Mouse (Mus musculus): ENCODE measurements around the gene Plekhh2. TPM values are rescaled to one million over a fixed set of nuclear protein-coding genes. Genes with fewer than 3 reads are reported as not detected.

The Plekhh2 gene
- polyA plus RNA-seq, 1 experiment from 2014 or later, result 2.6 TPM

DNA sequence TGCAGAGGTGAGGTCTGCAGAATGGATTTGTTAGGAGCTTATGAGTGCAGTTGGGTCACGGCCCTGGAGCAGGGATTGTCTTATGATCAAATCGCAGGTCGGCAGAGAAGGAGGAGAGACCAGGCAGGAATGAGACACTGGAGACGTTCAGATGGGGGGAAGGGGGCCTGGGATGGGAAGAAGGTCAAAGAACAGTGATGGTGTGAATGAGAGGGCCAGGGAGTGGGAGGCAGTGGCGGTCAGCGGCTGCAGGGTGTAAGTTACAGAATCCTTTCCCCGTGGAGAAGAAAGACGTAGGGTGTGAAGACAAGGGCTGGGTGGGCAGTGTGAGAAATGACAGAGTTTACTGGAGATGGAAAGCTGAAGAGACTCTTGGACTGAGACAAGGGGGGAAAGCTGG is 69.1 kb downstream of the Plekhh2 start:
- ATAC-seq (ENCODE audit: low FRiP score), result no peak
- Histone ChIP-seq H3K27ac (no peak overlapping the region), H3K9ac (no peak overlapping the region), H3K4me3 (replicated peaks) (no peak overlapping the region), H3K4me1 (0 out of 2 replicates have a peak, but pooled peaks cover 9% of the 10 kb centered on the region), H3K27me3 (no peaks in the 10 kb centered on the region), H3K4me2 (no peak overlapping the region), H3K36me3 (replicated peaks) (no peaks in the 10 kb centered on the region), H3K9me3 (no peaks in the 10 kb centered on the region)
- 56% methylated on average over 8 of the region's 8 CpGs for WGBS

DNA sequence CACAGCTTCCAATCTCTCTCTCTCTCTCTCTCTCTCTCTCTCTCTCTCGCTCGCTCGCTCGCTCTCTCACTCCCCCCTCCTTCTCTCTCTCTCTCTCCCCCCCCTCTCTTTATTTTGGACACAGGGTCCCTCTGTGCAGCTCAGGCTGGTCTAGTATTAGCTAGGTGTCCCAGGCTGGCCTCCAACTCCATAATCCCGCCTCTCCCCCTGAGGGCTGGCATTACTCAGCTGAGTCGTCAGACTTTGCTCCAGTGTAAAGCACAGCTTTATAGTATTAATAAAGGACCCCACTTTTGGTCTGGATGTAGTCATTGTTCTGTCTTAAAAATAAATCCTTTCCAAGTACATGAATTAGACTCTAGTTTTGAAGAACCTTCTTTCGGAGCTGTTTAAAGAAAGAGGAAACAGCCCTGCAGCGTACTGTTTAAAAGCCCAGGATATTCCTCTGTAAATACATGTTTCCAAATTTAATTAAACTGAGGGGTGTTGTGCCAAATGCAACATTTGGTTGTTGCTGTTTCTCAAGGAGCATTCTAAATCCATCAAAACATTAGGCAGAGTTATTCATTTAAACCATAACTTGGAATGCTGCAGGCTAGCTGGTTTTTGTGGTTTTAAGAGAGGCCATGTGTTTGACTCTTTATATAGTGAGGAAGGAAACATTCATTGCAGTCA is 70.2 kb downstream of the Plekhh2 start:
- Histone ChIP-seq H3K9me3 (no peaks in the 10 kb centered on the region), H3K27ac (no peak overlapping the region), H3K9ac (no peak overlapping the region), H3K27me3 (no peaks in the 10 kb centered on the region), H3K4me2 (no peak overlapping the region), H3K36me3 (replicated peaks) (no peaks in the 10 kb centered on the region), H3K4me3 (replicated peaks) (no peak overlapping the region), H3K4me1 (0 out of 2 replicates have a peak, but pooled peaks cover 9% of the 10 kb centered on the region)
- WGBS, result 68% methylated on average over 8 of the region's 8 CpGs
- no peak for ATAC-seq (ENCODE audit: low FRiP score)

GRCm38 (mm10) chr17:84584107-84584506 is 72.4 kb downstream of the Plekhh2 start:
- Histone ChIP-seq H3K4me3 (replicated peaks) (no peak overlapping the region), H3K4me2 (no peak overlapping the region), H3K27ac (no peak overlapping the region), H3K27me3 (no peaks in the 10 kb centered on the region), H3K9ac (no peak overlapping the region), H3K9me3 (no peaks in the 10 kb centered on the region), H3K4me1 (0 out of 2 replicates have a peak, but pooled peaks cover 9% of the 10 kb centered on the region), H3K36me3 (replicated peaks) (no peaks in the 10 kb centered on the region)
- no peak for ATAC-seq (ENCODE audit: low FRiP score)
- WGBS, result 79% methylated on average over 9 of the region's 9 CpGs

GRCm38 (mm10) chr17:84585104-84585503 is 73.4 kb downstream of the Plekhh2 start:
- ATAC-seq (ENCODE audit: low FRiP score), result no peak
- Histone ChIP-seq H3K27me3 (no peaks in the 10 kb centered on the region), H3K4me1 (0 out of 2 replicates have a peak, but pooled peaks cover 9% of the 10 kb centered on the region), H3K9me3 (no peaks in the 10 kb centered on the region), H3K36me3 (replicated peaks) (no peaks in the 10 kb centered on the region), H3K27ac (no peak overlapping the region), H3K4me3 (replicated peaks) (no peak overlapping the region), H3K9ac (no peak overlapping the region), H3K4me2 (no peak overlapping the region)
- 85% methylated on average over 8 of the region's 8 CpGs for WGBS

DNA sequence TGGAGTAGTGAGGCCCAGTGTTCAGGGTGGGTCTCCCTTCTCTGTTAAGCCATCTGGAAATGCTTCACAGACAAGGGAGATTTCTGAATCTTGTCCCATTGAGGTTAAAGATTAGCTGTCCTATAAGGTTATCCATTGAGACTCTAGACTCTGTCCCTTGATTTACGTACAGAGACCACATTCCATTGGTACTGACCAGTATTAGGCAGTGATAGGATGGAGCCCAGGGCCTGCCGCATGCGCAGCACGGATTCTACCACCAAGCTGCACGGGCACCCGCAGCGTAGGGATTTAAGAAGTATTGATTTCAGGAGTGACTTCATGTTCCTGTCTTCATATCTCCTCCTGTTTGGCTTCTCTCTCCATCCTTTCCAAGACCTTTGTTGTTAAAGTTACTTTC is 78.4 kb downstream of the Plekhh2 start:
- Histone ChIP-seq H3K36me3 (replicated peaks) (peaks cover 8% of the 10 kb centered on the region), H3K9me3 (no peaks in the 10 kb centered on the region), H3K27me3 (no peaks in the 10 kb centered on the region), H3K4me2 (no peak overlapping the region), H3K4me1 (no peaks in the 10 kb centered on the region), H3K27ac (no peak overlapping the region), H3K4me3 (replicated peaks) (no peak overlapping the region), H3K9ac (no peak overlapping the region)
- 95% methylated on average over 7 of the region's 7 CpGs for WGBS
- no peak for ATAC-seq (ENCODE audit: low FRiP score)

GRCm38 (mm10) chr17:84591431-84592150 is 79.9 kb downstream of the Plekhh2 start:
- no peak for ATAC-seq (ENCODE audit: low FRiP score)
- H3K27ac ChIP-seq, result no peak overlapping the region
- no peaks in the 10 kb centered on the region for H3K27me3 ChIP-seq

DNA sequence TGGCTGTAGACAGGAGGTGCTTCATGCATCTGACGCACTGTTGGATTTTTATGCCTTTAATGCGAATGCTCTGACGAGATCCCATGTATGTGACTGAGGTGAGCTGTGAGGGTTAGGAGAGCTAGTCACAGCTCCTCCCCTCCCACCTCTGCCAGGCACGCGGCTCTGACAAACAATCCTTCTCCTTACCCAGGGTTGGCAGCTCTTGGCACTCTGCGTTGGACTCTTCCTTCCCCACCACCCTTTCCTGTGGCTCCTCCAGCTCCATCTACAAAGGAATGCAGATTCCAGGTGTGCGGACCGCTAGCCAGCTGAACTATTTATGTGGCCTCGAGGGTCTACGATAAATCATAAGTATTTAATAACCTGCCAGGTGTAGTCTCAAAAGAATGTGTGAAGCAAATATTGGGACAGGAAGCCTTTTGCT is 84.3 kb downstream of the Plekhh2 start:
- H3K27ac ChIP-seq, result 0 out of 2 replicates have a peak overlapping the region, but pooled peaks have one; percentile 36
- H3K4me1 ChIP-seq, result peaks cover 10% of the 10 kb centered on the region
- ATAC-seq (ENCODE audit: low FRiP score), result no peak
- H3K9ac ChIP-seq, result no peak overlapping the region
- no peak overlapping the region for H3K4me3 ChIP-seq (replicated peaks)
- H3K4me2 ChIP-seq, result peak overlapping the region; percentile 15
- H3K36me3 ChIP-seq (replicated peaks), result peaks cover 8% of the 10 kb centered on the region
- no peaks in the 10 kb centered on the region for H3K27me3 ChIP-seq
- no peaks in the 10 kb centered on the region for H3K9me3 ChIP-seq
- 55% methylated on average over 10 of the region's 10 CpGs for WGBS

More at GRCm38 (mm10) chr17:84591431-84592150, 79.9 kb downstream of the Plekhh2 start:
- Histone ChIP-seq H3K9me3 (no peaks in the 10 kb centered on the region), H3K9ac (no peak overlapping the region), H3K4me3 (replicated peaks) (no peak overlapping the region), H3K36me3 (replicated peaks) (peaks cover 8% of the 10 kb centered on the region), H3K4me2 (no peak overlapping the region), H3K4me1 (peaks cover 7% of the 10 kb centered on the region)
- WGBS, result 85% methylated on average over 16 of the region's 16 CpGs

- H3K27ac ChIP-seq, result no peak overlapping the region
- no peak for ATAC-seq (ENCODE audit: low FRiP score)
These were observed 84.8 kb downstream of the Plekhh2 start for GRCm38 (mm10) chr17:84596501-84596900.

GRCm38 (mm10) chr17:84597859-84598258 is 86.2 kb downstream of the Plekhh2 start:
- no peaks in the 10 kb centered on the region for H3K27me3 ChIP-seq
- no peak overlapping the region for H3K27ac ChIP-seq
- no peak overlapping the region for H3K9ac ChIP-seq
- no peak overlapping the region for H3K4me2 ChIP-seq
- peaks cover 10% of the 10 kb centered on the region for H3K4me1 ChIP-seq
- H3K36me3 ChIP-seq (replicated peaks), result no peaks in the 10 kb centered on the region; the same call in 1 of the 2 replicates
- H3K9me3 ChIP-seq, result no peaks in the 10 kb centered on the region
- ATAC-seq (ENCODE audit: low FRiP score), result no peak
- 92% methylated on average over 12 of the region's 12 CpGs for WGBS
- no peak overlapping the region for H3K4me3 ChIP-seq (replicated peaks)

More at GRCm38 (mm10) chr17:84596501-84596900, 84.8 kb downstream of the Plekhh2 start:
- H3K9ac ChIP-seq, result no peak overlapping the region
- peaks cover 7% of the 10 kb centered on the region for H3K36me3 ChIP-seq (replicated peaks)
- no peak overlapping the region for H3K4me3 ChIP-seq (replicated peaks)
- peaks cover 10% of the 10 kb centered on the region for H3K4me1 ChIP-seq
- peak overlapping the region; percentile 15; the same call in 1 of the 2 replicates for H3K4me2 ChIP-seq
- no peaks in the 10 kb centered on the region for H3K9me3 ChIP-seq
- WGBS, result 42% methylated on average over 7 of the region's 7 CpGs
- no peaks in the 10 kb centered on the region for H3K27me3 ChIP-seq

DNA sequence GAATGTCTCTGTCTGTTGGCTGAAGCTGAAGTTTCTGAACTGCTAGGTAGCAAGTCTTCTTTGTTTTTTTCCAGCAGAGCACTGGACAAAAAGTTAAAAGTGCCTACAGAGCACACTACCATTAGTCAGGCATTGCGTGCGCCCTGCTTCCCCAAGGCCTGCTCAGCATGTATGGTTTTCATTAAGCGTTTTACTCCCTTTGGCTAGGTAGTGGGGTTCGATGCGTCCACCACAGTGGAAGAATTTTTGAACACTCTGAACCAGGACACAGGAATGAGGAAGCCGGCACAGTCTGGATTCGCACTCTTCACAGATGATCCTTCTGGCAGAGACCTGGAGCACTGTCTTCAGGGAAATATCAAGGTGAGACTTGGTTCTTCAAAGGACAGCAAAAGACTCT is 87.2 kb downstream of the Plekhh2 start:
- ATAC-seq (ENCODE audit: low FRiP score), result no peak
- 88% methylated on average over 7 of the region's 7 CpGs for WGBS
- Histone ChIP-seq H3K4me1 (peaks cover 10% of the 10 kb centered on the region), H3K4me3 (replicated peaks) (no peak overlapping the region), H3K9ac (no peak overlapping the region), H3K9me3 (no peaks in the 10 kb centered on the region), H3K4me2 (no peak overlapping the region), H3K27me3 (no peaks in the 10 kb centered on the region), H3K36me3 (replicated peaks) (no peaks in the 10 kb centered on the region; the same call in 1 of the 2 replicates), H3K27ac (no peak overlapping the region)

- no peaks in the 10 kb centered on the region for H3K9me3 ChIP-seq
- no peak overlapping the region for H3K27ac ChIP-seq
- H3K4me2 ChIP-seq, result no peak overlapping the region
- H3K27me3 ChIP-seq, result no peaks in the 10 kb centered on the region
- H3K9ac ChIP-seq, result no peak overlapping the region
- no peak overlapping the region for H3K4me3 ChIP-seq (replicated peaks)
- no peaks in the 10 kb centered on the region for H3K36me3 ChIP-seq (replicated peaks)
- ATAC-seq (ENCODE audit: low FRiP score), result no peak
- 80% methylated on average over 9 of the region's 9 CpGs for WGBS
- peaks cover 10% of the 10 kb centered on the region for H3K4me1 ChIP-seq
These were observed 88.6 kb downstream of the Plekhh2 start for GRCm38 (mm10) chr17:84600051-84600983.

DNA sequence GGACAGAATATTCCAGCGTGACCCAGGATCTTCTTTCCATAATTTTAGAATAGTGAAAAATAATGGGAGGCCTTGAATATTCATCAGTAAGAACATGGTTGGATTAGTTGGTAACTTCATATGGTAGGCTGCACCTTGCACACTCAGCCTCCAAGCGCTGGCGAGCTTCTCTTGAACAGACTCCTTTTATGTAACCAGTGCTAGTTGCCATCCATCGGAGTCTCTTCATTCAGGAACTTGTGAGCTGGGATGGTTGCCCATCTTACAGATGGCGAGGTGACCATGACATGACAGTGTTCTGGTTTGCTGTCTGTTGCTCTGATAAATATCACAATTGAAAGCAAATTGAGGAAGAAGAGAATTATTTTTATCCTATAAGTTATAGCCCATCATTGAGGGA is 90.1 kb downstream of the Plekhh2 start:
- Histone ChIP-seq H3K4me1 (0 out of 2 replicates have a peak, but pooled peaks cover under 1% of the 10 kb centered on the region), H3K9ac (no peak overlapping the region), H3K9me3 (no peaks in the 10 kb centered on the region), H3K27ac (no peak overlapping the region), H3K4me2 (no peak overlapping the region), H3K27me3 (no peaks in the 10 kb centered on the region), H3K4me3 (replicated peaks) (no peak overlapping the region), H3K36me3 (replicated peaks) (no peaks in the 10 kb centered on the region)
- no peak for ATAC-seq (ENCODE audit: low FRiP score)
- 94% methylated on average over 5 of the region's 5 CpGs for WGBS
